Mouse (Mus musculus) MEL (cell line): ENCODE data around the gene Gck. TPM values are rescaled to one million over a fixed set of nuclear protein-coding genes. Genes with fewer than 3 reads are reported as not detected.

Source experiments
- DNase-seq: peaks from one replicate; pipeline ENCODE4 v3.0.0; 2011; ENCODE audit warnings: low read depth, low spot score
- H3K27ac ChIP-seq: 2 replicates; pipeline ENCODE4 v1.5.1; 2012; ENCODE audit warnings: low read depth, mild to moderate bottlenecking, control low read depth, low read length, moderate library complexity; ENCODE audit not compliant: control insufficient read depth
- H3K27me3 ChIP-seq, 2 experiments: fragments of 150-350 bp in 1 of 2; sonication (generic) in 1 of 2; 2 replicates each; pipeline ENCODE4 v1.6.1; 2012; ENCODE audit warnings: low read length in 2 of 2, mild to moderate bottlenecking in 2 of 2, improper control_type of control experiment in 1 of 2, moderate library complexity in 1 of 2; ENCODE audit not compliant: insufficient read depth in 2 of 2, control insufficient read depth in 1 of 2
- H3K36me3 ChIP-seq, 2 experiments: 2 replicates each; pipeline ENCODE4 v1.6.1; 2012 to 2014; ENCODE audit warnings: low read length in 2 of 2, improper control_type of control experiment in 1 of 2, inconsistent platforms in 1 of 2, mild to moderate bottlenecking in 1 of 2; ENCODE audit not compliant: insufficient read depth in 2 of 2, control insufficient read depth in 1 of 2
- H3K4me1 ChIP-seq, 2 experiments: fragments of 150-350 bp in 1 of 2; sonication (generic) in 1 of 2; 2 replicates each; pipeline ENCODE4 v1.6.1; 2012; ENCODE audit warnings: low read length in 2 of 2, improper control_type of control experiment in 1 of 2, mild to moderate bottlenecking in 1 of 2; ENCODE audit not compliant: insufficient read depth in 2 of 2, control insufficient read depth in 1 of 2
- H3K4me3 ChIP-seq, 2 experiments: fragments of 150-350 bp in 1 of 2; sonication (generic) in 1 of 2; 2 replicates each; pipeline ENCODE4 v1.5.1; 2012; ENCODE audit warnings: low read depth in 2 of 2, low read length in 2 of 2, mild to moderate bottlenecking in 2 of 2, moderate library complexity in 2 of 2, control low read depth in 1 of 2, improper control_type of control experiment in 1 of 2; ENCODE audit not compliant: control insufficient read depth in 1 of 2, insufficient read depth in 1 of 2
- H3K79me2 ChIP-seq: 2 replicates; pipeline ENCODE4 v1.6.1; 2012; ENCODE audit warnings: mild to moderate bottlenecking, low read length, moderate library complexity; ENCODE audit not compliant: control insufficient read depth, poor library complexity, insufficient read depth
- H3K9ac ChIP-seq: 2 replicates; pipeline ENCODE4 v1.6.1; 2012; ENCODE audit warnings: low read depth, mild to moderate bottlenecking, control low read depth, low read length, moderate library complexity; ENCODE audit not compliant: control insufficient read depth, poor library complexity, severe bottlenecking
- H3K9me3 ChIP-seq: fragments of 150-350 bp; sonication (generic); replicated peaks from 2 replicates; pipeline ENCODE4 v1.6.1; 2012; ENCODE audit warnings: mild to moderate bottlenecking, low read length, improper control_type of control experiment, moderate library complexity; ENCODE audit not compliant: insufficient read depth
- BHLHE40 ChIP-seq: IDR thresholded peaks from 2 replicates; pipeline ENCODE4 v1.6.1; 2012; ENCODE audit warnings: low read depth, mild to moderate bottlenecking, inconsistent platforms, low read length, improper control_type of control experiment, borderline replicate concordance
- CHD1 ChIP-seq: IDR thresholded peaks from 2 replicates; pipeline ENCODE4 v1.6.1; 2012; ENCODE audit warnings: low read depth, mild to moderate bottlenecking, inconsistent platforms, low read length, improper control_type of control experiment
- CTCF ChIP-seq, 3 experiments: IDR thresholded peaks in 2 of 3; conservative IDR thresholded peaks in 1 of 3; 2 replicates each; pipeline ENCODE4 v1.5.1; 2011 to 2012; ENCODE audit warnings: low read length in 3 of 3, low read depth in 2 of 3, mild to moderate bottlenecking in 2 of 3, improper control_type of control experiment in 1 of 3, inconsistent platforms in 1 of 3, mixed read lengths in 1 of 3, moderate library complexity in 1 of 3; ENCODE audit not compliant: control insufficient read depth in 1 of 3, insufficient read depth in 1 of 3, poor library complexity in 1 of 3, severe bottlenecking in 1 of 3
- ELF1 ChIP-seq: IDR thresholded peaks from 2 replicates; pipeline ENCODE4 v1.6.1; 2014; ENCODE audit warnings: low read depth, mild to moderate bottlenecking, inconsistent platforms, low read length, improper control_type of control experiment, moderate library complexity
- EP300 ChIP-seq, 2 experiments: IDR thresholded peaks; 2 replicates each; pipeline ENCODE4 v1.6.1; 2011; ENCODE audit warnings: improper control_type of control experiment in 2 of 2, low read length in 2 of 2, low read depth in 1 of 2, mild to moderate bottlenecking in 1 of 2
- GATA1 ChIP-seq: IDR thresholded peaks from 2 replicates; pipeline ENCODE4 v1.6.1; 2011; ENCODE audit warnings: low read depth, low read length, improper control_type of control experiment
- HCFC1 ChIP-seq: IDR thresholded peaks from 2 replicates; pipeline ENCODE4 v1.6.1; 2012; ENCODE audit warnings: low read depth, mild to moderate bottlenecking, inconsistent platforms, low read length, improper control_type of control experiment, moderate library complexity
- MAFK ChIP-seq: IDR thresholded peaks from 2 replicates; pipeline ENCODE4 v1.6.1; 2011; ENCODE audit warnings: low read depth, mild to moderate bottlenecking, low read length, improper control_type of control experiment, borderline replicate concordance
- MAX ChIP-seq: IDR thresholded peaks from 2 replicates; pipeline ENCODE4 v1.6.1; 2011; ENCODE audit warnings: low read length, improper control_type of control experiment
- MAZ ChIP-seq: IDR thresholded peaks from 2 replicates; pipeline ENCODE4 v1.6.1; 2012; ENCODE audit warnings: low read depth, mild to moderate bottlenecking, inconsistent platforms, low read length, improper control_type of control experiment
- MEF2A ChIP-seq: IDR thresholded peaks from 2 replicates; pipeline ENCODE4 v1.6.1; 2014; ENCODE audit warnings: low read depth, mild to moderate bottlenecking, inconsistent platforms, low read length, improper control_type of control experiment; ENCODE audit not compliant: poor library complexity, insufficient replicate concordance, severe bottlenecking; ENCODE audit errors: extremely low read depth
- MYB ChIP-seq: IDR thresholded peaks from 2 replicates; pipeline ENCODE4 v1.6.1; 2011; ENCODE audit warnings: mild to moderate bottlenecking, low read depth, low read length, improper control_type of control experiment
- NELFE ChIP-seq: IDR thresholded peaks from 2 replicates; pipeline ENCODE4 v1.6.1; 2011; ENCODE audit warnings: low read depth, low read length, improper control_type of control experiment
- POLR2AphosphoS2 ChIP-seq: IDR thresholded peaks from 2 replicates; pipeline ENCODE4 v1.6.1; 2011; ENCODE audit warnings: low read length, improper control_type of control experiment
- POLR2AphosphoS5 ChIP-seq: IDR thresholded peaks from 2 replicates; pipeline ENCODE4 v1.6.1; 2012; ENCODE audit warnings: low read depth, borderline replicate concordance, mild to moderate bottlenecking, inconsistent platforms, low read length, moderate library complexity, mixed read lengths
- RAD21 ChIP-seq: IDR thresholded peaks from 2 replicates; pipeline ENCODE4 v1.6.1; 2011; ENCODE audit warnings: mild to moderate bottlenecking, low read depth, low read length, improper control_type of control experiment
- SIN3A ChIP-seq: IDR thresholded peaks from 2 replicates; pipeline ENCODE4 v1.6.1; 2012; ENCODE audit warnings: low read length, improper control_type of control experiment, inconsistent platforms
- SMC3 ChIP-seq: IDR thresholded peaks from 2 replicates; pipeline ENCODE4 v1.6.1; 2011; ENCODE audit warnings: low read depth, low read length, improper control_type of control experiment
- USF1 ChIP-seq: IDR thresholded peaks from 2 replicates; pipeline ENCODE4 v1.6.1; 2014; ENCODE audit warnings: low read depth, mild to moderate bottlenecking, inconsistent platforms, low read length, improper control_type of control experiment, moderate library complexity
- ZC3H11A ChIP-seq: IDR thresholded peaks from 2 replicates; pipeline ENCODE4 v1.6.1; 2012; ENCODE audit warnings: low read depth, mild to moderate bottlenecking, inconsistent platforms, low read length, improper control_type of control experiment
- ZKSCAN1 ChIP-seq: IDR thresholded peaks from 2 replicates; pipeline ENCODE4 v1.6.1; 2012; ENCODE audit warnings: low read depth, mild to moderate bottlenecking, inconsistent platforms, low read length, improper control_type of control experiment, moderate library complexity
- polyA plus RNA-seq, 2 experiments: library from polyadenylated mRNA; stranded (reverse) in 1 of 2; unstranded in 1 of 2; fragments of >175 nt in 1 of 2; fragments of >200 nt in 1 of 2; gene quantifications; 2 replicates each; pipeline versions ENCODE4 v1.2.1 to v1.2.4; 2012; ENCODE audit warnings: low replicate concordance in 2 of 2, low read depth in 1 of 2; ENCODE audit not compliant: insufficient read length in 2 of 2, insufficient read depth in 1 of 2, missing spikeins in 1 of 2
- total RNA-seq: library from RNA; depleted of rRNA; stranded (reverse); fragments of 300-350 nt; gene quantifications from 2 replicates; pipeline ENCODE4 v1.2.3, GENCODE M21; 2012

The Gck gene
- total and polyA plus RNA-seq, 3 experiments, result not detected

- no peaks in the 10 kb centered on the region for H3K27me3 ChIP-seq
- H3K36me3 ChIP-seq, result no peaks in the 10 kb centered on the region
- no peaks in the 10 kb centered on the region for H3K4me1 ChIP-seq
- H3K9ac ChIP-seq, result no peak overlapping the region
- no peaks in the 10 kb centered on the region for H3K79me2 ChIP-seq
- no peak for DNase-seq
- no peaks in the 10 kb centered on the region for H3K9me3 ChIP-seq
- H3K27ac ChIP-seq, result no peak overlapping the region
- no peak for TF ChIP-seq POLR2AphosphoS2
- TF ChIP-seq MEF2A, result no peak
- TF ChIP-seq ELF1, result no peak
- TF ChIP-seq USF1, result no peak
- TF ChIP-seq EP300 (IDR thresholded peaks at IDR 0.05; ENCODE audit: low read depth in 1 of 2, low read length in 2 of 2), result no peak
- no peak for TF ChIP-seq ZKSCAN1
- no peak for TF ChIP-seq POLR2AphosphoS5
- no peak for TF ChIP-seq NELFE
- no peak for TF ChIP-seq MAFK
- TF ChIP-seq HCFC1, result no peak
- no peak for TF ChIP-seq MYB
- no peak for TF ChIP-seq SIN3A
- no peak for TF ChIP-seq MAZ
- no peak for TF ChIP-seq SMC3
- TF ChIP-seq GATA1, result no peak
- no peak overlapping the region for H3K4me3 ChIP-seq
These were observed 35.9 kb downstream of the Gck start for GRCm38 (mm10) chr11:5913936-5914335.

GRCm38 (mm10) chr11:5913256-5913655 is 36.6 kb downstream of the Gck start:
- TF ChIP-seq MAX, result no peak
- H3K27ac ChIP-seq, result no peak overlapping the region
- H3K27me3 ChIP-seq, result no peaks in the 10 kb centered on the region

GRCm38 (mm10) chr11:5912635-5913034 is 37.2 kb downstream of the Gck start:
- Histone ChIP-seq H3K9me3 (no peaks in the 10 kb centered on the region), H3K36me3 (no peaks in the 10 kb centered on the region), H3K79me2 (no peaks in the 10 kb centered on the region), H3K9ac (no peak overlapping the region), H3K4me1 (0 out of 4 replicates have a peak, but pooled peaks cover 0 to 2% of the 10 kb centered on the region in 2 experiments), H3K4me3 (no peak overlapping the region), H3K27ac (no peak overlapping the region), H3K27me3 (no peaks in the 10 kb centered on the region)
- peak; percentile 58 for TF ChIP-seq ZC3H11A
- TF ChIP-seq ELF1, result 0 out of 2 replicates have a peak, but pooled peaks have one; percentile 16
- TF ChIP-seq BHLHE40, result peak; percentile 44; the same call in 1 of the 2 replicates
- TF ChIP-seq NELFE, result no peak
- TF ChIP-seq SMC3, result peak; percentile 75
- peak; percentile 83 for TF ChIP-seq RAD21
- no peak for TF ChIP-seq MAX
- TF ChIP-seq CHD1, result no peak
- peak; percentile 74 to 92 (median 92) for TF ChIP-seq CTCF (IDR thresholded peaks at IDR 0.05 in 2 of 3, conservative IDR thresholded peaks at IDR 0.05 in 1 of 3; ENCODE audit: control insufficient read depth in 1 of 3, insufficient read depth in 1 of 3, low read depth in 2 of 3, low read length in 3 of 3, poor library complexity in 1 of 3, severe bottlenecking in 1 of 3)
- peak; percentile 71 for DNase-seq

More at GRCm38 (mm10) chr11:5913256-5913655, 36.6 kb downstream of the Gck start:
- H3K36me3 ChIP-seq, result no peaks in the 10 kb centered on the region
- H3K9me3 ChIP-seq, result no peaks in the 10 kb centered on the region
- H3K9ac ChIP-seq, result no peak overlapping the region
- H3K79me2 ChIP-seq, result no peaks in the 10 kb centered on the region
- DNase-seq, result no peak
- no peak overlapping the region for H3K4me3 ChIP-seq
- H3K4me1 ChIP-seq, result no peaks in the 10 kb centered on the region
